Mouse (Mus musculus): ENCODE results near the gene Tectb.

GRCm38 (mm10) chr19:55208654-55209053 lies 28.1 kb downstream of the Tectb start:
- no peak for TF ChIP-seq POLR2A (IDR thresholded peaks at IDR 0.05; ENCODE audit: low read depth, low read length)
- TF ChIP-seq CTCF (IDR thresholded peaks at IDR 0.05; ENCODE audit: extremely low read depth, insufficient read length, insufficient replicate concordance, low read depth, low read length) = no peak

Data from small intestine, adult 2 months (tissue).